In the genomic region with DNA sequence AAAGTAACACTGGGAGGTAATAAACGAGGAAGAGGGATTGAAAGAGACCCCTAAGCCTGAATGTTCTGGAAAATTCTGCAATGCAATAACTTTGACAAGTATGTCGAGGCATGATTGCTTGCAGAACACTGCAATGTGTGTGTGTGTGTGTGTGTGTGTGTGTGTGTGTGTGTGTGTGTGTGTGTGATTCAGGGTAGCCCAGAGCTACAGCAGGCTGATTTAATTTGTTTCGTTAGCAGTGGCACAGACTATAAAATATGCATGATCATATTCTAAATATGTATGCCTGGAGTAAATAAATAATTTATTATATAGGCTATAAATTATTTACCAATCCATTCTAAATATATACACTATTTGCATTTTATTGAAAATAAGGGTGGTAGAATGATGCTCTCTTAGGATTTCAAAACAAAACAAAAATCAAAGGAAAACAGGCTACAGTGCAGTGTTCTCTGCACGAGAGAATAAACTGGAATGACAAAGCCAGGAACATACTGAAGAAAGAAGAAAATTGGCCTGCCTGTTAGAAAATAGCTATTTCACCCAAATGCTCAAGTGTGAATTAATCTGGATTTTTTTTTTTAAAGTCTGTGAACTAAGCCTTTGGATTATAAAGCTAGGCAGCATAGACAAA, we compare ENCODE assay signal across 21 mouse cellular contexts.
DNase-seq lines count a peak whose midpoint lies in the region; ATAC-seq and TF ChIP-seq lines count a peak whose summit lies in the region.
"Had no signal": no experiment of that assay in that cellular context is flagged by ENCODE, and none has a peak within 500 bp of the region (broad histone marks: within the 10 kb centered on the region; RNA-seq: fewer than 3 reads in every experiment).

No protein-coding gene starts in this region.

- TF ChIP-seq POLR2A in kidney, adult 2 months (IDR thresholded peaks at IDR 0.05; ENCODE audit: low read depth, low read length) = no peak

- no peak overlapping the region for H3K4me2 ChIP-seq in forebrain, embryonic 16.5 days (ENCODE audit: low read length)
- no peak overlapping the region for H3K4me2 ChIP-seq in forebrain, embryonic 11.5 days (ENCODE audit: low read depth, low read length, severe bottlenecking)
- H3K4me2 ChIP-seq: heart, embryonic 12.5 days; liver, embryonic 12.5 days had no signal

- no peak overlapping the region for H3K9ac ChIP-seq in forebrain, embryonic 16.5 days (replicated peaks; ENCODE audit: low read depth, low read length)
- H3K9ac ChIP-seq in forebrain, embryonic 11.5 days (ENCODE audit: low read length) = no peak overlapping the region
- H3K9ac ChIP-seq: heart, embryonic 12.5 days; liver, embryonic 12.5 days; liver, postnatal 0 days had no signal

- TF ChIP-seq CTCF in layer of hippocampus, adult 2 months (conservative IDR thresholded peaks at IDR 0.05) = no peak
- no peak for TF ChIP-seq CTCF in kidney, adult 2 months (conservative IDR thresholded peaks at IDR 0.05; ENCODE audit: insufficient read depth, insufficient read length, low read depth, low read length)

- ATAC-seq in forebrain, embryonic 16.5 days = peak; percentile 69
- ATAC-seq in forebrain, embryonic 11.5 days (replicated peaks; ENCODE audit: low FRiP score) = no peak
- ATAC-seq: intestine, embryonic 16.5 days; liver, embryonic 12.5 days; liver, postnatal 0 days; Patski had no signal

- no peak for DNase-seq in forebrain, embryonic 11.5 days (ENCODE audit: low spot score)
- no peak for DNase-seq in layer of hippocampus, adult 2 months (ENCODE audit: low spot score in 2 of 2)
- no peak for DNase-seq in layer of hippocampus, postnatal 10 days (ENCODE audit: low spot score in 2 of 2)
- peak; percentile 29 for DNase-seq in retina, embryonic 14.5 days (ENCODE audit: low spot score)
- DNase-seq in retina, postnatal 1 day = no peak
- no peak for DNase-seq in kidney, adult 2 months
- DNase-seq: adrenal gland, postnatal 10 days; cerebellum, adult 11 months; cerebellum, adult 9-10 months; cerebellum, postnatal 36 days; kidney, adult 9 months; kidney, postnatal 14 days; liver, postnatal 0 days had no signal

- peak overlapping the region; percentile 37; the same call in 1 of the 2 replicates for H3K27ac ChIP-seq in forebrain, embryonic 16.5 days (ENCODE audit: low read length)
- H3K27ac ChIP-seq in forebrain, embryonic 11.5 days (ENCODE audit: low read depth, low read length) = no peak overlapping the region
- peak overlapping the region; percentile 72; the same call in 1 of the 2 replicates for H3K27ac ChIP-seq in layer of hippocampus, adult 2 months
- no peak overlapping the region for H3K27ac ChIP-seq in kidney, adult 2 months (ENCODE audit: insufficient read depth, low read depth, low read length)
- H3K27ac ChIP-seq: gastrocnemius, adult 2 months; heart, adult 2 months; liver, embryonic 12.5 days had no signal

- no peaks in the 10 kb centered on the region for H3K36me3 ChIP-seq in forebrain, embryonic 16.5 days (ENCODE audit: control insufficient read depth, insufficient read depth)
- H3K36me3 ChIP-seq in forebrain, embryonic 11.5 days (ENCODE audit: control insufficient read depth, insufficient read depth, low read length) = no peaks in the 10 kb centered on the region
- no peaks in the 10 kb centered on the region for H3K36me3 ChIP-seq in kidney, adult 2 months (ENCODE audit: control insufficient read depth, insufficient read depth, low read length)
- H3K36me3 ChIP-seq: heart, embryonic 12.5 days; liver, embryonic 12.5 days had no signal

- H3K9me3 ChIP-seq in forebrain, embryonic 16.5 days (ENCODE audit: control insufficient read depth, low read length) = no peaks in the 10 kb centered on the region
- H3K9me3 ChIP-seq in forebrain, embryonic 11.5 days (ENCODE audit: control insufficient read depth, low read length) = no peaks in the 10 kb centered on the region
- H3K9me3 ChIP-seq: heart, embryonic 12.5 days had no signal

- no peaks in the 10 kb centered on the region for H3K27me3 ChIP-seq in forebrain, embryonic 16.5 days (replicated peaks; ENCODE audit: control insufficient read depth, insufficient read depth, low read length)
- H3K27me3 ChIP-seq in forebrain, embryonic 11.5 days (ENCODE audit: control insufficient read depth, insufficient read depth, low read length) = no peaks in the 10 kb centered on the region
- no peaks in the 10 kb centered on the region for H3K27me3 ChIP-seq in kidney, adult 2 months (replicated peaks; ENCODE audit: control insufficient read depth, insufficient read depth, low read length)
- H3K27me3 ChIP-seq: heart, embryonic 12.5 days; liver, embryonic 12.5 days; megakaryocyte, embryonic 14.5 days had no signal

- peaks cover 9% of the 10 kb centered on the region; the same call in 1 of the 2 replicates for H3K4me1 ChIP-seq in forebrain, embryonic 16.5 days (replicated peaks; ENCODE audit: control insufficient read depth, insufficient read depth, low read length)
- H3K4me1 ChIP-seq in forebrain, embryonic 11.5 days (replicated peaks; ENCODE audit: control insufficient read depth, insufficient read depth, low read length) = no peaks in the 10 kb centered on the region
- no peaks in the 10 kb centered on the region for H3K4me1 ChIP-seq in kidney, adult 2 months (ENCODE audit: control insufficient read depth, insufficient read depth, low read length)
- H3K4me1 ChIP-seq: heart, embryonic 12.5 days; liver, embryonic 12.5 days; megakaryocyte, embryonic 14.5 days had no signal

- WGBS in forebrain, embryonic 16.5 days = 55% methylated on average over 4 of the region's 4 CpGs
- 74% methylated on average over 4 of the region's 4 CpGs for WGBS in forebrain, embryonic 11.5 days
- 64% methylated on average over 4 of the region's 4 CpGs for WGBS in kidney, adult 2 months

- no peak overlapping the region for H3K4me3 ChIP-seq in forebrain, embryonic 16.5 days (replicated peaks; ENCODE audit: low read length)
- no peak overlapping the region for H3K4me3 ChIP-seq in forebrain, embryonic 11.5 days (ENCODE audit: low read depth, low read length)
- no peak overlapping the region for H3K4me3 ChIP-seq in layer of hippocampus, adult 2 months
- H3K4me3 ChIP-seq in kidney, adult 2 months (ENCODE audit: insufficient read depth, low read depth, low read length) = no peak overlapping the region
- H3K4me3 ChIP-seq: gastrocnemius, adult 2 months; heart, adult 2 months; heart, embryonic 12.5 days; liver, embryonic 12.5 days; megakaryocyte, embryonic 14.5 days had no signal

Comparison
In these comparisons a context has a peak if more than half of its experiments do, and no peak if none do; other contexts are left out.
1. H3K27ac ChIP-seq: peak in forebrain, embryonic 16.5 days (single experiment) and layer of hippocampus, adult 2 months (single experiment); none in forebrain, embryonic 11.5 days (single experiment) and kidney, adult 2 months (single experiment).